Mouse (Mus musculus): Measurements from ENCODE around the gene Spag7. TPM values are rescaled to one million over a fixed set of nuclear protein-coding genes. Genes with fewer than 3 reads are reported as not detected.

The Spag7 gene
- polyA plus RNA-seq, 1 experiment from 2014 or later = 161 TPM

Small RNA genes lying within 50 kb of the gene (microRNA-seq; reads per million reads assigned to microRNA genes)
- not detected for gene Mir6925

Other genes starting within 250 kb of the Spag7 start
- 54.9 and 55.6 TPM in 2 replicates for gene Arrb2, start 236.8 kb downstream of the Spag7 start, polyA plus RNA-seq (2015; fragmentation: Nextera tagmentation; extraction: Ambion mirVana)
- gene Med11, start 217.5 kb downstream of the Spag7 start, polyA plus RNA-seq (2015; fragmentation: Nextera tagmentation; extraction: Ambion mirVana) = 42.9 and 46.3 TPM in 2 replicates
- 0.86 and 1.3 TPM in 2 replicates for gene Zmynd15, start 210.0 kb downstream of the Spag7 start, polyA plus RNA-seq (2015; fragmentation: Nextera tagmentation; extraction: Ambion mirVana)
- gene Cxcl16, start 209.4 kb downstream of the Spag7 start, polyA plus RNA-seq (2015; fragmentation: Nextera tagmentation; extraction: Ambion mirVana) = 6.0 and 7.3 TPM in 2 replicates
- gene Tm4sf5, start 164.2 kb downstream of the Spag7 start, polyA plus RNA-seq (2015; fragmentation: Nextera tagmentation; extraction: Ambion mirVana) = 3.8 and 5.5 TPM in 2 replicates
- gene Vmo1, start 154.8 kb downstream of the Spag7 start, polyA plus RNA-seq (2015; fragmentation: Nextera tagmentation; extraction: Ambion mirVana) = 0.34 TPM in 1 of 2 replicates, not detected in the other
- gene Gltpd2, start 150.2 kb downstream of the Spag7 start, polyA plus RNA-seq (2015; fragmentation: Nextera tagmentation; extraction: Ambion mirVana) = 0.39 and 0.40 TPM in 2 replicates
- 775 and 820 TPM in 2 replicates for gene Psmb6, start 144.0 kb downstream of the Spag7 start, polyA plus RNA-seq (2015; fragmentation: Nextera tagmentation; extraction: Ambion mirVana)
- not detected in 2 replicates for gene Gm40193, start 136.5 kb downstream of the Spag7 start, polyA plus RNA-seq (2015; fragmentation: Nextera tagmentation; extraction: Ambion mirVana)
- 20.6 and 21.4 TPM in 2 replicates for gene Pld2, start 129.4 kb downstream of the Spag7 start, polyA plus RNA-seq (2015; fragmentation: Nextera tagmentation; extraction: Ambion mirVana)
- 14.4 and 19.1 TPM in 2 replicates for gene Mink1, start 106.5 kb downstream of the Spag7 start, polyA plus RNA-seq (2015; fragmentation: Nextera tagmentation; extraction: Ambion mirVana)
- not detected in 2 replicates for gene 4930544D05Rik, start 53.6 kb downstream of the Spag7 start, polyA plus RNA-seq (2015; fragmentation: Nextera tagmentation; extraction: Ambion mirVana)
- not detected in 2 replicates for gene Chrne, start 50.2 kb downstream of the Spag7 start, polyA plus RNA-seq (2015; fragmentation: Nextera tagmentation; extraction: Ambion mirVana)
- gene Gp1ba, start 30.3 kb downstream of the Spag7 start, polyA plus RNA-seq (2015; fragmentation: Nextera tagmentation; extraction: Ambion mirVana) = 0.19 and 0.29 TPM in 2 replicates
- gene Rnf167, start 22.2 kb downstream of the Spag7 start, polyA plus RNA-seq (2015; fragmentation: Nextera tagmentation; extraction: Ambion mirVana) = 105 and 110 TPM in 2 replicates
- 185 and 191 TPM in 2 replicates for gene Slc25a11, start 21.9 kb downstream of the Spag7 start, polyA plus RNA-seq (2015; fragmentation: Nextera tagmentation; extraction: Ambion mirVana)
- 638 and 764 TPM in 2 replicates for gene Pfn1, start 14.8 kb downstream of the Spag7 start, polyA plus RNA-seq (2015; fragmentation: Nextera tagmentation; extraction: Ambion mirVana)
- gene Eno3, start 12.2 kb downstream of the Spag7 start, polyA plus RNA-seq (2015; fragmentation: Nextera tagmentation; extraction: Ambion mirVana) = 6.0 and 16.3 TPM in 2 replicates
- 26.3 and 31.5 TPM in 2 replicates for gene Camta2, start 18.7 kb upstream of the Spag7 start, polyA plus RNA-seq (2015; fragmentation: Nextera tagmentation; extraction: Ambion mirVana)
- 1.2 and 1.4 TPM in 2 replicates for gene Inca1, start 30.7 kb upstream of the Spag7 start, polyA plus RNA-seq (2015; fragmentation: Nextera tagmentation; extraction: Ambion mirVana)
- gene Kif1c, start 31.1 kb upstream of the Spag7 start, polyA plus RNA-seq (2015; fragmentation: Nextera tagmentation; extraction: Ambion mirVana) = 1.3 and 1.6 TPM in 2 replicates
- 16.4 and 17.1 TPM in 2 replicates for gene Zfp3, start 94.8 kb upstream of the Spag7 start, polyA plus RNA-seq (2015; fragmentation: Nextera tagmentation; extraction: Ambion mirVana)
- 0.19 TPM in 1 of 2 replicates, not detected in the other for gene Scimp, start 143.2 kb upstream of the Spag7 start, polyA plus RNA-seq (2015; fragmentation: Nextera tagmentation; extraction: Ambion mirVana)
- 77.1 and 88.1 TPM in 2 replicates for gene Rabep1, start 175.4 kb upstream of the Spag7 start, polyA plus RNA-seq (2015; fragmentation: Nextera tagmentation; extraction: Ambion mirVana)

Data from hindbrain, embryonic 16.5 days (tissue).